Mouse (Mus musculus) midbrain, embryonic 13.5 days (tissue): ENCODE data around the gene Ogfod3. TPM values are rescaled to one million over a fixed set of nuclear protein-coding genes. Genes with fewer than 3 reads are reported as not detected.

Experiments used
- ATAC-seq: fragments of 200-750 bp; cut with Nextera tagmentation; 2 replicates; pipeline ENCODE4 v1.8.0; 2017; ENCODE audit warnings: mild to moderate bottlenecking, moderate TSS enrichment, moderate library complexity
- H3K27ac ChIP-seq: fragments of 300-500 bp; sonication (generic); 2 replicates; pipeline ENCODE4 v1.5.1; 2015; ENCODE audit warnings: inconsistent platforms, mild to moderate bottlenecking, moderate library complexity
- H3K27me3 ChIP-seq: fragments of 300-500 bp; sonication (generic); 2 replicates; pipeline ENCODE4 v1.6.1; 2015; ENCODE audit warnings: mild to moderate bottlenecking, inconsistent platforms
- H3K36me3 ChIP-seq: fragments of 300-500 bp; sonication (generic); 2 replicates; pipeline ENCODE4 v1.6.1; 2015; ENCODE audit warnings: mild to moderate bottlenecking, inconsistent platforms
- H3K4me1 ChIP-seq: fragments of 300-500 bp; sonication (generic); replicated peaks from 2 replicates; pipeline ENCODE4 v1.6.1; 2015; ENCODE audit warnings: inconsistent platforms
- H3K4me2 ChIP-seq: fragments of 300-500 bp; sonication (generic); replicated peaks from 2 replicates; pipeline ENCODE4 v1.6.1; 2015; ENCODE audit warnings: moderate library complexity, mild to moderate bottlenecking, inconsistent platforms
- H3K4me3 ChIP-seq: fragments of 300-500 bp; sonication (generic); replicated peaks from 2 replicates; pipeline ENCODE4 v1.5.1; 2015; ENCODE audit warnings: mild to moderate bottlenecking, inconsistent platforms
- H3K9ac ChIP-seq: fragments of 300-500 bp; sonication (generic); replicated peaks from 2 replicates; pipeline ENCODE4 v1.6.1; 2015; ENCODE audit warnings: mild to moderate bottlenecking, inconsistent platforms
- H3K9me3 ChIP-seq: fragments of 300-500 bp; sonication (generic); 2 replicates; pipeline ENCODE4 v1.6.1; 2016; ENCODE audit warnings: mild to moderate bottlenecking, inconsistent platforms
- WGBS: fragments of 180-500 bp; shearing (Covaris S2); methylation state at CpG from one replicate; pipeline ENCODE4 v1.1.7; 2015; 5-methylcytosine and 5-hydroxymethylcytosine counted together
- polyA plus RNA-seq: library from polyadenylated mRNA; unstranded; fragments of >200 nt; fragmentation: Nextera tagmentation; extraction: Ambion mirVana; gene quantifications from 2 replicates; pipeline ENCODE4 v1.2.1, GENCODE M21; 2015

The Ogfod3 gene
- polyA plus RNA-seq, result 20.2 and 22.9 TPM in 2 replicates

- Histone ChIP-seq H3K9me3 (no peaks in the 10 kb centered on the region), H3K36me3 (peaks cover 13% of the 10 kb centered on the region), H3K27me3 (no peaks in the 10 kb centered on the region), H3K27ac (peak within 1 kb of the TSS; percentile 92), H3K4me1 (peaks cover 16% of the 10 kb centered on the region), H3K4me2 (peak within 1 kb of the TSS; percentile 71), H3K9ac (peak within 1 kb of the TSS; percentile 84), H3K4me3 (peak within 1 kb of the TSS; percentile 73)
- peak; percentile 97 for ATAC-seq
- under 1% methylated on average over 68 of the region's 70 CpGs for WGBS
These were observed at the start of gene Ogfod3, which contains the start of gene Hexdc for GRCm38 (mm10) chr11:121204161-121205006. Gene Ogfod3 (minus strand): TSS chr11:121204711. Gene Hexdc (plus strand): TSS chr11:121204433.

GRCm38 (mm10) chr11:121250196-121250595 lies 45.7 kb upstream of the Ogfod3 start:
- Histone ChIP-seq H3K4me2 (no peak overlapping the region), H3K27ac (no peak overlapping the region), H3K4me1 (no peaks in the 10 kb centered on the region), H3K36me3 (peaks cover 97% of the 10 kb centered on the region), H3K9me3 (no peaks in the 10 kb centered on the region), H3K9ac (no peak overlapping the region), H3K4me3 (no peak overlapping the region), H3K27me3 (no peaks in the 10 kb centered on the region)
- ATAC-seq, result no peak
- 90% methylated on average over 8 of the region's 8 CpGs for whole genome bisulfite sequencing

- H3K9ac ChIP-seq, result no peak overlapping the region; the same call in 1 of the 2 replicates
- H3K27me3 ChIP-seq, result no peaks in the 10 kb centered on the region
- no peak overlapping the region; the same call in 1 of the 2 replicates for H3K4me3 ChIP-seq
- H3K36me3 ChIP-seq, result peaks cover 54% of the 10 kb centered on the region
- 95% methylated on average over 2 of the region's 2 CpGs for WGBS
- H3K9me3 ChIP-seq, result no peaks in the 10 kb centered on the region
- no peak for ATAC-seq
- no peak overlapping the region for H3K27ac ChIP-seq
- peaks cover 52% of the 10 kb centered on the region for H3K4me1 ChIP-seq
- peak overlapping the region; percentile 68 for H3K4me2 ChIP-seq
These were observed 35.2 kb upstream of the Ogfod3 start for GRCm38 (mm10) chr11:121239669-121240068.

- Histone ChIP-seq H3K27me3 (no peaks in the 10 kb centered on the region), H3K27ac (peak overlapping the region; percentile 98), H3K4me1 (peaks cover 52% of the 10 kb centered on the region), H3K4me3 (peak overlapping the region; percentile 79), H3K9me3 (no peaks in the 10 kb centered on the region), H3K9ac (peak overlapping the region; percentile 88), H3K36me3 (peaks cover 34% of the 10 kb centered on the region), H3K4me2 (peak overlapping the region; percentile 68)
- WGBS, result 5% methylated on average over 28 of the region's 28 CpGs
- ATAC-seq, result peak; percentile 1
These were observed 33.0 kb upstream of the Ogfod3 start for GRCm38 (mm10) chr11:121237345-121238128.

- WGBS, result under 1% methylated on average over 50 of the region's 50 CpGs
- H3K36me3 ChIP-seq, result peaks cover 26% of the 10 kb centered on the region
- H3K4me1 ChIP-seq, result peaks cover 47% of the 10 kb centered on the region
- no peaks in the 10 kb centered on the region for H3K9me3 ChIP-seq
- H3K4me3 ChIP-seq, result peak within 1 kb of the TSS; percentile 79
- peak within 1 kb of the TSS; percentile 68 for H3K4me2 ChIP-seq
- H3K9ac ChIP-seq, result peak within 1 kb of the TSS; percentile 88
- peak; percentile 99 for ATAC-seq
- H3K27me3 ChIP-seq, result no peaks in the 10 kb centered on the region
- peak within 1 kb of the TSS; percentile 100 for H3K27ac ChIP-seq
These were observed 32.2 kb upstream of the Ogfod3 start, which contains the start of gene Narf for GRCm38 (mm10) chr11:121236564-121237344. Gene Narf (plus strand): TSS chr11:121237253.

- ATAC-seq, result no peak
- peak overlapping the region; percentile 57 for H3K4me2 ChIP-seq
- H3K9me3 ChIP-seq, result no peaks in the 10 kb centered on the region
- peak overlapping the region; percentile 71; the same call in 1 of the 2 replicates for H3K9ac ChIP-seq
- no peaks in the 10 kb centered on the region for H3K27me3 ChIP-seq
- 25% methylated on average over 9 of the region's 9 CpGs for WGBS
- peak overlapping the region; percentile 100 for H3K27ac ChIP-seq
- peaks cover 36% of the 10 kb centered on the region for H3K4me1 ChIP-seq
- H3K36me3 ChIP-seq, result peaks cover 16% of the 10 kb centered on the region
- H3K4me3 ChIP-seq, result 0 out of 2 replicates have a peak overlapping the region, but pooled peaks have one; percentile 79
These were observed 31.1 kb upstream of the Ogfod3 start for GRCm38 (mm10) chr11:121235475-121236238.

- Histone ChIP-seq H3K27ac (no peak overlapping the region), H3K4me1 (peaks cover 26% of the 10 kb centered on the region), H3K36me3 (no peaks in the 10 kb centered on the region), H3K9me3 (no peaks in the 10 kb centered on the region), H3K4me3 (no peak overlapping the region), H3K9ac (0 out of 2 replicates have a peak overlapping the region, but pooled peaks have one; percentile 28), H3K27me3 (no peaks in the 10 kb centered on the region), H3K4me2 (no peak overlapping the region)
- 35% methylated on average over 4 of the region's 4 CpGs for WGBS
- no peak for ATAC-seq
These were observed 28.2 kb upstream of the Ogfod3 start for GRCm38 (mm10) chr11:121232706-121233105.

- H3K4me3 ChIP-seq, result no peak overlapping the region
- no peak overlapping the region for H3K9ac ChIP-seq
- H3K27ac ChIP-seq, result no peak overlapping the region
- no peak for ATAC-seq
- no peak overlapping the region for H3K4me2 ChIP-seq
- H3K27me3 ChIP-seq, result no peaks in the 10 kb centered on the region
- H3K4me1 ChIP-seq, result peaks cover 35% of the 10 kb centered on the region
- no peaks in the 10 kb centered on the region for H3K9me3 ChIP-seq
- 44% methylated on average over 4 of the region's 4 CpGs for WGBS
- peaks cover 5% of the 10 kb centered on the region for H3K36me3 ChIP-seq
These were observed 27.2 kb upstream of the Ogfod3 start for GRCm38 (mm10) chr11:121231628-121232291.

GRCm38 (mm10) chr11:121231191-121231590 lies 26.7 kb upstream of the Ogfod3 start:
- peaks cover 35% of the 10 kb centered on the region for H3K4me1 ChIP-seq
- peaks cover 10% of the 10 kb centered on the region for H3K36me3 ChIP-seq
- H3K4me2 ChIP-seq, result no peak overlapping the region
- 84% methylated on average over 4 of the region's 4 CpGs for WGBS
- no peak overlapping the region for H3K4me3 ChIP-seq
- no peak overlapping the region for H3K9ac ChIP-seq
- no peaks in the 10 kb centered on the region for H3K27me3 ChIP-seq
- no peaks in the 10 kb centered on the region for H3K9me3 ChIP-seq
- ATAC-seq, result no peak
- no peak overlapping the region for H3K27ac ChIP-seq

- H3K27me3 ChIP-seq, result no peaks in the 10 kb centered on the region
- H3K4me1 ChIP-seq, result peaks cover 26% of the 10 kb centered on the region
- H3K4me3 ChIP-seq, result peak within 1 kb of the TSS; percentile 68
- no peaks in the 10 kb centered on the region for H3K9me3 ChIP-seq
- under 1% methylated on average over 23 of the region's 23 CpGs for WGBS
- H3K36me3 ChIP-seq, result peaks cover 31% of the 10 kb centered on the region
- peak within 1 kb of the TSS; percentile 57 for H3K27ac ChIP-seq
- peak within 1 kb of the TSS; percentile 70 for H3K4me2 ChIP-seq
- ATAC-seq, result peak; percentile 92
- H3K9ac ChIP-seq, result peak within 1 kb of the TSS; percentile 72
These were observed 24.5 kb upstream of the Ogfod3 start, which contains the start of gene Cybc1 for GRCm38 (mm10) chr11:121229018-121229439. Gene Cybc1 (minus strand): TSS chr11:121229322.
